Mouse (Mus musculus) megakaryocyte, embryonic 14.5 days (primary cell): ENCODE measurements around the gene Npas4.

Experiments used
- FLI1 ChIP-seq: IDR thresholded peaks from 2 replicates; pipeline ENCODE4 v1.6.1; 2012; ENCODE audit warnings: low read length, inconsistent platforms, mixed read lengths
- GATA1 ChIP-seq: IDR thresholded peaks from 3 replicates; pipeline ENCODE4 v1.6.1; 2012; ENCODE audit warnings: mixed read lengths, low read length, inconsistent platforms, borderline replicate concordance

GRCm38 (mm10) chr19:4990256-4990625, at the start of gene Npas4:
- TF ChIP-seq GATA1 (no peak), FLI1 (no peak)
